Mouse (Mus musculus) forebrain, embryonic 11.5 days (tissue): Measurements from ENCODE around the gene Cfap43. TPM values are rescaled to one million over a fixed set of nuclear protein-coding genes. Genes with fewer than 3 reads are reported as not detected.

Source experiments
- ATAC-seq: fragments of 200-750 bp; cut with Nextera tagmentation; replicated peaks from 2 replicates; pipeline ENCODE4 v1.8.0; 2017; ENCODE audit warnings: moderate TSS enrichment; ENCODE audit not compliant: low FRiP score
- DNase-seq: peaks from one replicate; pipeline ENCODE4 v3.0.0-alpha.2; 2017; ENCODE audit warnings: low spot score
- H3K27ac ChIP-seq: fragments of 300-500 bp; sonication (generic); 2 replicates; pipeline ENCODE4 v1.5.1; 2014; ENCODE audit warnings: low read depth, low read length
- H3K27me3 ChIP-seq: fragments of 300-500 bp; sonication (generic); 2 replicates; pipeline ENCODE4 v1.6.1; 2014; ENCODE audit warnings: mild to moderate bottlenecking, low read length, mixed read lengths; ENCODE audit not compliant: control insufficient read depth, insufficient read depth
- H3K36me3 ChIP-seq: fragments of 300-500 bp; sonication (generic); 2 replicates; pipeline ENCODE4 v1.6.1; 2014; ENCODE audit warnings: mild to moderate bottlenecking, low read length, moderate library complexity, mixed read lengths; ENCODE audit not compliant: control insufficient read depth, insufficient read depth
- H3K4me1 ChIP-seq: fragments of 300-500 bp; sonication (generic); replicated peaks from 2 replicates; pipeline ENCODE4 v1.6.1; 2014; ENCODE audit warnings: low read length, mixed read lengths; ENCODE audit not compliant: control insufficient read depth, insufficient read depth
- H3K4me2 ChIP-seq: fragments of 300-500 bp; sonication (generic); 2 replicates; pipeline ENCODE4 v1.6.1; 2014; ENCODE audit warnings: low read depth, mild to moderate bottlenecking, low read length, moderate library complexity, mixed read lengths; ENCODE audit not compliant: severe bottlenecking
- H3K4me3 ChIP-seq: fragments of 300-500 bp; sonication (generic); 2 replicates; pipeline ENCODE4 v1.5.1; 2014; ENCODE audit warnings: low read depth, low read length
- H3K9ac ChIP-seq: fragments of 300-500 bp; sonication (generic); 2 replicates; pipeline ENCODE4 v1.6.1; 2014; ENCODE audit warnings: low read length
- H3K9me3 ChIP-seq: fragments of 300-500 bp; sonication (generic); 2 replicates; pipeline ENCODE4 v1.6.1; 2016; ENCODE audit warnings: low read length, mixed read lengths; ENCODE audit not compliant: control insufficient read depth
- WGBS: fragments of 180-500 bp; shearing (Covaris S2); extraction: QIAGEN DNeasy Blood & Tissue Kit; methylation state at CpG from one replicate; pipeline ENCODE4 v1.1.7; 2014; 5-methylcytosine and 5-hydroxymethylcytosine counted together
- polyA plus RNA-seq: library from polyadenylated mRNA; unstranded; fragments of >200 nt; fragmentation: Nextera tagmentation; extraction: Ambion mirVana; gene quantifications from 2 replicates; pipeline ENCODE4 v1.2.1, GENCODE M21; 2014

Gene Cfap43
- polyA plus RNA-seq, 1 experiment from 2014 or later: 0.15 TPM

DNA sequence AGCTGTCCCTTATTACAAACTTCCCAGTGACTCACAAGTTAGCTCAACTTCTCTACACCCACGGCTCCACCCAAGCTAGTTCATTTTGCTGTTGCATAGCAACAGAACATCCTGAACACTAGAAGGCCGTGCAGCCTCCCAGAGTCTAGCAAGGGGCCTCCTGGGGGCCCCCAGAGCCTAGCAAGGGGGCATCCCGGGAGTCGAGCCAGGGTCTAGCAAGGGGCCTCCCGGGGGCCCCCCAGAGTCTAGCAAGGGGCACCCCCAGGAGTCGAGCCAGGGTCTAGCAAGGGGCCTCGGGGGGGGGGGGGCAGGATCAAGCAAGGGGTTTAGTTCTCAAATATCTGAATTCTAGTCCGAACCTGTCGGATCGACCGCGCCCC lies 188.4 kb downstream of the Cfap43 start:
- no peaks in the 10 kb centered on the region for H3K27me3 ChIP-seq
- H3K4me3 ChIP-seq: peak overlapping the region; percentile 74
- H3K4me2 ChIP-seq: peak overlapping the region; percentile 73
- WGBS: 0% methylated on average over 12 of the region's 12 CpGs
- peak; percentile 84 for ATAC-seq
- DNase-seq: peak; percentile 91
- H3K36me3 ChIP-seq: peaks cover 6% of the 10 kb centered on the region; the same call in 1 of the 2 replicates
- H3K27ac ChIP-seq: peak overlapping the region; percentile 93
- H3K9me3 ChIP-seq: no peaks in the 10 kb centered on the region
- peak overlapping the region; percentile 68 for H3K9ac ChIP-seq
- 0 out of 2 replicates have a peak, but pooled peaks cover 7% of the 10 kb centered on the region for H3K4me1 ChIP-seq

DNA sequence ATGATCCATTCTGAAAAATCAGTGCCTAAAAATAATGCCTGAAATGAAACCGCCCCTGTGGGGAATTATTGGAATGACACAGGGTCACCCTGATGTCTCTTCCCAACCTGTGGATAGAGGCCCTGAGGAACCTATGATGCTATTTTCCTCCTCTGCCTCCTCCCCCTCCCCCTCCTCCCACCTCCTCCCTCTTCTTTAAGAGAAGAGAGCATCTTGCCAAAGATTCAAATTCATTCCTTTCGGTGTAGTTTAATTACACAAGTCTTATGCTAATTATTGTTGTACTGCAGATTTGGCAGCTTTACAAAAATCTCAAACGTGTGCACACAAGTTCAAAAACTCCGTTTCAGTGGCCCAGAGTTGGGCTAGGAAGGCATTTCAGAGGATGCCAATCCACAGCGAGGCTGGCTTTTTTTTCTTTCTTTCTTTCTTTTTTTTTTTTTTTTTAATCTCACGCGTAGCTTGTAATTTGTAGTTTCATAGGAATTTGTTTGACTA lies 193.4 kb downstream of the Cfap43 start:
- no peak for DNase-seq
- 68% methylated on average over 7 of the region's 7 CpGs for WGBS

DNA sequence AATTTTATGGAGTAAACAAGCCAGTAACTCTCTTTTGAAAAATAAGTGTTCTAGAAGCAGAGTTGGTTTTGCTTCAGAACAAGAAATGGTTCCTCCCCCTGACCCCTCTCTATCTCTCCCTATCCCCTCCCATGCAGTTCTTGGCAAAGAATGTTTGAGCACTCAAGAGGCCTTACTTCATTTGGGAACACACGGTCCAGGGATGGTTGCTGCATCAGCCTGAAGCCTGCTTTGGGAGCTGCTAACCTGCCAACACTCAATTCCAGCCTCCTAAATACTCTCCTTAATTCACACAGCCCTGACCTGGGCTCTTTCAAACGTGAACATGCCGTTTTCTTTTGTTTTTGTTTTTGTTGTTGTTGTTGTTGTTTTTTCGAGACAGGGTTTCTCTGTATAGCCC lies 194.2 kb downstream of the Cfap43 start:
- H3K4me2 ChIP-seq: no peak overlapping the region
- no peak overlapping the region for H3K9ac ChIP-seq
- WGBS: 91% methylated on average over 4 of the region's 4 CpGs
- no peaks in the 10 kb centered on the region for H3K36me3 ChIP-seq
- no peak overlapping the region for H3K27ac ChIP-seq
- no peak for DNase-seq
- ATAC-seq: no peak
- H3K9me3 ChIP-seq: no peaks in the 10 kb centered on the region
- H3K4me3 ChIP-seq: no peak overlapping the region
- 0 out of 2 replicates have a peak, but pooled peaks cover 2% of the 10 kb centered on the region for H3K4me1 ChIP-seq
- H3K27me3 ChIP-seq: no peaks in the 10 kb centered on the region

More for the DNA sequence above, 193.4 kb downstream of the Cfap43 start:
- no peak overlapping the region for H3K4me2 ChIP-seq
- H3K27me3 ChIP-seq: no peaks in the 10 kb centered on the region
- no peak overlapping the region for H3K27ac ChIP-seq
- H3K4me1 ChIP-seq: 0 out of 2 replicates have a peak, but pooled peaks cover 7% of the 10 kb centered on the region
- no peak for ATAC-seq
- H3K9me3 ChIP-seq: no peaks in the 10 kb centered on the region
- H3K9ac ChIP-seq: no peak overlapping the region
- H3K36me3 ChIP-seq: no peaks in the 10 kb centered on the region
- H3K4me3 ChIP-seq: no peak overlapping the region

DNA sequence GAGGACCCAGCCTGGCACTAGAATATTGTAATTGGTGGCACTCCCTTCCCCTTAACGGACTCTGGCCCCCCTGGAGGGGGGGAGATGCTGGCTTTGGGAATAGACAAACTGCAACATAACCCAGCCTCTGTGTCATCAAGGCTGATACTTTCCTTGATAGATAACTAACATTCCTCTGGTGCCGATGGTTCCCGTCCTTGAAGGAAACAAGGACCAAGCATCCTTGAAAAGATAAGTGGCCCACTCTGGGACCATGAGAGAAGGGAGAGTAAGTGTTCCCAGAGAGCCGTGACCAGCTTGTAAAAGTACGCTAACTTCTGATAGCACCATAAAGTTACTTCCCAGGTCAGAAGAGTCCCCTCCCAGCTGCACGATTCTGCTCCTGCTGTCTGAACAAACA lies 196.6 kb downstream of the Cfap43 start:
- no peak for ATAC-seq
- H3K4me1 ChIP-seq: no peaks in the 10 kb centered on the region
- H3K36me3 ChIP-seq: no peaks in the 10 kb centered on the region
- no peaks in the 10 kb centered on the region for H3K27me3 ChIP-seq
- 90% methylated on average over 6 of the region's 6 CpGs for WGBS
- no peak overlapping the region for H3K4me2 ChIP-seq
- H3K4me3 ChIP-seq: no peak overlapping the region
- H3K9ac ChIP-seq: no peak overlapping the region
- no peak overlapping the region for H3K27ac ChIP-seq
- DNase-seq: no peak
- no peaks in the 10 kb centered on the region for H3K9me3 ChIP-seq

DNA sequence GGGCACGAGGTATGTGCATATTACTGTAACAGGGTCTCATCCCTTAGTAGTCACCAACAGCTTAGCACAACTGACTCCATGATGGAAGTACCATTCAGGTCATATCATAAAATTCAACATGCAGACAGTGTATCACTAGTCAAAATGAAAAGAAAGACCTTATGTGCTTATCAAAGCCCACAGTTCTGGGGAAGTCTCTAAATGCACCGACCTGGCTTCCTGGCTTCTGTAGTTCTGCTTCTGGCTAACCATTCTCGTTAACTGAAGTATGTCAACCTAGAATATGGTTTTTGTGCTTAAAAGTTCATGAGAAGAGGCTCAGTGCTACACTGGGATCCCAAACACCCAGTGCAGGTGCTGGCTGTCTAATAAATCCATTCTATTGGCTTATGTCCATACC lies 199.9 kb downstream of the Cfap43 start:
- Histone ChIP-seq H3K4me3 (no peak overlapping the region), H3K27ac (no peak overlapping the region), H3K9me3 (no peaks in the 10 kb centered on the region; the same call in 1 of the 2 replicates), H3K9ac (no peak overlapping the region), H3K27me3 (no peaks in the 10 kb centered on the region), H3K4me2 (no peak overlapping the region), H3K4me1 (no peaks in the 10 kb centered on the region), H3K36me3 (no peaks in the 10 kb centered on the region)
- no peak for ATAC-seq
- 90% methylated on average over 3 of the region's 3 CpGs for WGBS
- no peak for DNase-seq

DNA sequence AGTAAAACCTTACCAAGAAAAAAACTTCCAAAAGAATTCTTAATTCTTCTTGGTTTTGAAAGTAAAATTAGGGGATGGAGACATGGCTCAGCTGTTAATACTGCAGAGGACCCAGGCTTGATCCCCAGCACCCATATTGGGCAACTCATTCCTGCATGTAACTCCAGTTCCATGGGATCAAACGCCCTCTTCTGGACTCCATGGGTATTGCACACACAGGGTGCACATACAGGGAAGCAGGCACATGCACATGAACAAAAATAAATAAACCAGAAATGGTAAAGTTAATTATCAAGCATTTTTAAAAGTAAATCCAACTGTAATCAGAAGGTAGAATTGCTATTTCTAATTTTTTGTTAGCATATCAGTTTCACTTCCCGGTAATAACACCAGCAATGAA lies 202.9 kb downstream of the Cfap43 start:
- H3K4me2 ChIP-seq: no peak overlapping the region
- H3K4me1 ChIP-seq: no peaks in the 10 kb centered on the region
- ATAC-seq (no peak), DNase-seq (no peak)
- no peaks in the 10 kb centered on the region for H3K36me3 ChIP-seq
- H3K9ac ChIP-seq: no peak overlapping the region
- H3K4me3 ChIP-seq: no peak overlapping the region
- no peak overlapping the region for H3K27ac ChIP-seq
- no peaks in the 10 kb centered on the region; the same call in 1 of the 2 replicates for H3K9me3 ChIP-seq
- no peaks in the 10 kb centered on the region for H3K27me3 ChIP-seq
- 59% methylated on average over 2 of the region's 2 CpGs for WGBS

DNA sequence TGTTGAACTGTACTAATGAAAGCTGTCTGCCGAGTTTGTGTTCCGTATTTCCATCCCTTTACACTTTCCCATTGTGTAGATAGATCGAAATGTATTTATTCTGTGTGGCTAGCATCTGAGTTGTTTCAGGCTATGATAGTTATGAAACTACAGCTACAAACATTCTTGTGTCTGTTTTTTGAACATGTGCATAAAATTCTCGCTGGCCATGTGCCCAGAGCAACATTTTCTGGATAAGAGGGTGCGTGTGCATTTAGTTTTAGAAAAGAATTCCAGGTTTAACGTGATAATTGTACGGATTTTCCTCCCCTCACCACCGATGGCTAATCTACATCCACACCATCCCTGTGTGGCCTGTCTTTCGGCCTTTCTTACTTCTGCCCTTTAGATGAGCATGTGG lies 205.6 kb downstream of the Cfap43 start:
- H3K4me1 ChIP-seq: no peaks in the 10 kb centered on the region
- no peak overlapping the region for H3K27ac ChIP-seq
- H3K27me3 ChIP-seq: no peaks in the 10 kb centered on the region
- ATAC-seq (no peak), DNase-seq (no peak)
- no peak overlapping the region for H3K4me2 ChIP-seq
- H3K9me3 ChIP-seq: no peaks in the 10 kb centered on the region; the same call in 1 of the 2 replicates
- no peak overlapping the region for H3K4me3 ChIP-seq
- H3K9ac ChIP-seq: no peak overlapping the region
- no peaks in the 10 kb centered on the region for H3K36me3 ChIP-seq
- WGBS: 90% methylated on average over 9 of the region's 9 CpGs

DNA sequence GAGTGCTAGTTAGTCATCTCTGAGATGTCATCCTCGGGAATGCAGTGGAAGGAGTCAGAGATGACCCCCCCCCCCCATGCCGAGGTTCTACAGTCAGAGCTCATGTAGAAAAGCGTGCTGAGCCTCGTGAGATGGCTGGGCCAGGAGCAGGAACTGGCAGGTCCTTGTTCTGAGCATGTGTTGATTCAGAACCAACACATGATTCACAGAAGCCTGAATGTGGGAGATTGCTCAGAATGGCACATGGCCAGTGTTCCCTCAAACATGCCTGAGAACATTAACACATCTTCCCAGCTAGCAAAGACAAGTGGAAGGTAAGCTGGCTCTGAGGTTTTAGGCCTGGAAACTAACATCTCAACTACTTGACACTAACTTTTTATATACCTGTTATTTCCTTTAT lies 208.7 kb downstream of the Cfap43 start:
- 81% methylated on average over 4 of the region's 4 CpGs for WGBS
- Histone ChIP-seq H3K9me3 (no peaks in the 10 kb centered on the region), H3K27ac (no peak overlapping the region), H3K4me2 (no peak overlapping the region), H3K4me3 (no peak overlapping the region), H3K9ac (no peak overlapping the region), H3K36me3 (no peaks in the 10 kb centered on the region), H3K4me1 (no peaks in the 10 kb centered on the region), H3K27me3 (no peaks in the 10 kb centered on the region)
- no peak for ATAC-seq
- DNase-seq: no peak

DNA sequence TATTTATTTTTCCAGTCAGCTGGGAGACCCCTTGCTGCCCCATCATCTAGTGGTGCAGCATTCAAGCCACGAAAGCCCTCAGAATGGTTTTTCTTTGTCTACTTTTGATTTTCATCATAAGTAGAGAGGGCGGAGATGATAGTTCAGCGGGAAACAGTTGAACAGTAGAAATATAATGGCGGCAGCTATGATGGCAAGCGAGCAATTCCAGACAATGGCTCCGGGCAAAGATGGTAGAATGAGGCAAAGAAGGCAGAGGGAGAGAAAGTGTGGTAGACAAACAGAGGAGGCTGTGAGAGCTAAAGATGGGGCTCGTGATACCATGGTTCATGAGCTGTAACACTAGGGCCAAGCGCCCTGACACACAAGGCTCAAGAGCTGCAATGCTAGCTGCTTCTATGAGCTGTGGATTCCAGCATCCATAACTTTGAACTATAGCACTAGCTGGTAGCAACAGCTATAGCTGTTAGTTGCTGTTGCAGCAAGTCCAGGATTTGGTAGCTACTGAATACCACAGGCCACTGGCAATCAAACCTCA lies 213.2 kb downstream of the Cfap43 start:
- Histone ChIP-seq H3K9ac (no peak overlapping the region), H3K4me2 (no peak overlapping the region), H3K27ac (no peak overlapping the region), H3K4me1 (no peaks in the 10 kb centered on the region), H3K9me3 (no peaks in the 10 kb centered on the region), H3K4me3 (no peak overlapping the region), H3K36me3 (no peaks in the 10 kb centered on the region), H3K27me3 (no peaks in the 10 kb centered on the region)
- 90% methylated on average over 8 of the region's 8 CpGs for WGBS
- no peak for DNase-seq
- ATAC-seq: no peak
